Mouse (Mus musculus) lung, adult 2 months (tissue): ENCODE measurements around the gene Arhgef28. TPM values are rescaled to one million over a fixed set of nuclear protein-coding genes. Genes with fewer than 3 reads are reported as not detected.
"Not testable (repeated sequence)": the region's sequence is repeated elsewhere in the genome, so short reads cannot be mapped to it uniquely, and the experiment has no call there.

ENCODE experiments used
- DNase-seq: peaks from one replicate; pipeline ENCODE4 v3.0.0; 2022
- H3K4me1 ChIP-seq: fragments of 200-500 bp; 2 replicates; pipeline ENCODE4 v1.6.1; 2011; ENCODE audit warnings: low read length; ENCODE audit not compliant: control insufficient read depth, insufficient read depth
- H3K4me3 ChIP-seq: fragments of 200-500 bp; replicated peaks from 2 replicates; pipeline ENCODE3; 2011; ENCODE audit warnings: low read depth, mild to moderate bottlenecking, control low read depth, low read length; ENCODE audit errors: extremely low read depth
- CTCF ChIP-seq: fragments of 200-500 bp; IDR thresholded peaks from 2 replicates; pipeline ENCODE4 v1.5.1; 2011; ENCODE audit warnings: mild to moderate bottlenecking, low read length, control low read depth; ENCODE audit not compliant: insufficient read depth
- POLR2A ChIP-seq: fragments of 200-500 bp; IDR thresholded peaks from 2 replicates; pipeline ENCODE4 v1.6.1; 2011; ENCODE audit warnings: low read depth, mild to moderate bottlenecking, control low read depth, low read length, borderline replicate concordance; ENCODE audit errors: extremely low read depth
- WGBS: fragments of 180-500 bp; shearing (Covaris S2); methylation state at CpG from one replicate; pipeline ENCODE4 v1.1.7; 2018; 5-methylcytosine and 5-hydroxymethylcytosine counted together
- polyA plus RNA-seq: library from polyadenylated mRNA; depleted of rRNA; stranded (reverse); fragments of >200 nt; gene quantifications from 2 replicates; pipeline ENCODE4 v1.2.3, GENCODE M21; 2012

Arhgef28 gene
- polyA plus RNA-seq, 1 experiment: 16.0 TPM

DNA sequence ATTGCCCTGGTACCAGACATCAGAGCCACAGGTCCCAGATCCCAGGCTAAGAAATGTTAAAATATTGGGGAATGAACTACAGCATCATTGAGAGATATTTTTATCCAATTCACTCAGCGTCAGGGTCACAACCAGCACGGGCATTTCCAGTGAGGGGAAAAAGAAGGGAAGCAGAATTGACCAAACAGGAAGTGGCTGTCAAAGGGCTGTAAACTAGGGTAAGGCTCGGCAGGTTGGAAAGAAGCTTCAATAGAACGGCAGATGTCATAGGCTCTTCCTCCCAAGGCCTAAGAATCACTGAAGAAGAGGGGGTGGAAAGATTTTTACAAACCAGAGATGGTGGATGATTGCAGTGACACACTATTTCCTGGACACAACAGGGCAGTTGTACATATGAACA is 143.4 kb downstream of the Arhgef28 start:
- peaks cover 5% of the 10 kb centered on the region; the same call in 1 of the 2 replicates for H3K4me1 ChIP-seq
- DNase-seq: no peak
- no peak overlapping the region for H3K4me3 ChIP-seq
- TF ChIP-seq CTCF (no peak), POLR2A (no peak)
- 22% methylated on average over 4 of the region's 4 CpGs for WGBS

DNA sequence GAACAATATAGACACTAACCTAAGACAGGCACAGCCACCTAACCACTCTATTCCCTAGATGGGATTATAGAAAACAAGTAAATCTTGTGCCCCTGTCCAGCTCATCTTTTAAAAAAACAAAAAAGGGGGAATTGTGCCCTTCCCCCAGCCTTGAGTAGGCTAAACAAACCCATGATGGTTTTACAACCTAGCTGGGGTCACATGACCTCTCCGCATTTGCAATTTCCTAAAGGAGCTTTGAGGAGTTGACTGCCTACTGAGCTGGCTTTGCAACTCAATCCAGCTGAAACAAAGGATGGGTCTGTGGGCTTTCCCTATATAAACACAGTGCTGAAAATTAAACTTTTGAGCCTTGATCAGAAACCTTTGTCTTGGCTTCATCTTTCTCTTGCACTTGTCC is 146.1 kb downstream of the Arhgef28 start:
- WGBS: 90% methylated on average over 1 of the region's 1 CpGs
- not testable (repeated sequence) for H3K4me1 ChIP-seq, H3K4me3 ChIP-seq, DNase-seq

- TF ChIP-seq POLR2A (no peak), CTCF (no peak)
- no peak for DNase-seq
- no peak overlapping the region for H3K4me3 ChIP-seq
- no peaks in the 10 kb centered on the region for H3K4me1 ChIP-seq
- 87% methylated on average over 8 of the region's 8 CpGs for WGBS
Measured at GRCm38 (mm10) chr13:98055194-98055593, 151.0 kb downstream of the Arhgef28 start.

- peak; percentile 48 for DNase-seq
- WGBS: 47% methylated on average over 3 of the region's 3 CpGs
- TF ChIP-seq CTCF (peak; percentile 67), POLR2A (no peak)
- Histone ChIP-seq H3K4me3 (no peak overlapping the region), H3K4me1 (no peaks in the 10 kb centered on the region)
Measured at GRCm38 (mm10) chr13:98040628-98041150, 165.6 kb downstream of the Arhgef28 start.

DNA sequence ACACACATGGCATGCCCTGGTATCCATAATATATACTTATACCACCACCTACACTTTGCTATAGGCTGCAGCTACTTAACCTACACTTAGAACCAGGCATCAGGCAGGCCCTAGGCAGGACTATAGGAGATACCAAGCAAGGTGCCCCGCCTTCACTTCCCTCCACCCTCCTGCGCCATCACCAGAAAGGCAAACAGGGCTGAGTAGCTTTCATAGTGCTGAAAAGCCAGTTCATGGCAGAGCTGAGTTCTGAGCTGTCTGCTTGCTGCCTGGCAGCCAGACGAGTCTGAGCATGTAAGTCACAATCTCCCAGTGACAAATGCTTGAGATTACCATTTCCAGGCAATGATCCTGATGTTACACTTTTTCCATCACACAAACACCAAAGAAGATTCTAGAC is 167.5 kb downstream of the Arhgef28 start:
- 75% methylated on average over 3 of the region's 3 CpGs for WGBS
- TF ChIP-seq CTCF (no peak), POLR2A (no peak)
- Histone ChIP-seq H3K4me3 (no peak overlapping the region), H3K4me1 (no peaks in the 10 kb centered on the region)
- DNase-seq: no peak

DNA sequence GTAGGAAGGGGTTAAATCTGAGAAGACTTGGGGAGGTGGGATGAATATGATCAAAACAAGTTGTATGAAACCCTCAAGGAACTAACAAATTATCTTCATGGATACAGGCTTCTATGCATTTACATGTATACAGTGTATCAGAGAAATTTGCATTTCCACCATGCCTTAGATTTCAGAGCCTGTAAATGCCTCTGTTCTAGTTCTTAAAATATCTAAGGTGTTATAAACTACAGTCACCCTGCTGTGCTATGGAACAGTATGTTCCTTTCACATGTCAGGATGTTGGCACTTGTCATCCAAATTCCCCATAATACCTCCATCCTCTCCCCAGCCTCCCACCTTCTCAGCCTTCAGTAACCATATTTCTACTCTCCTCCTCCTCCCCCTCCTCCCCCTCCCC is 168.5 kb downstream of the Arhgef28 start:
- no peak for TF ChIP-seq POLR2A
- no peak for TF ChIP-seq CTCF
- Histone ChIP-seq H3K4me1 (no peaks in the 10 kb centered on the region), H3K4me3 (no peak overlapping the region)
- DNase-seq: no peak

DNA sequence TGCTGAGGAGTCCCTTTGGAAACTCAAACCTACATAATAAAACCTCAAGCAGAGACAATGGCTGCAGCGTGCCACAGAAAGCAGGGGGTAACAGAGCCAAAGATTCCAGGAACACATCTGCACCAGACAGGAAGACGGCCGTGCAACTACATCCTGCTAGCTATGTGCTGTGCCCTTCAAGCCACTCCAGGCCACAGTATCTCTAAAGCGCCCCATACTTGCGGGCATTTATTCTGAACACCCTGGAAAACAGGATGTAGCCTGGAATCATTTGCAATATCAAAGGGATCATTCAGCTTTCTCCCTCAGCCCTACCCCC is 174.6 kb downstream of the Arhgef28 start:
- WGBS: 16% methylated on average over 5 of the region's 5 CpGs
- no peak for TF ChIP-seq CTCF
- no peak for TF ChIP-seq POLR2A
- H3K4me3 ChIP-seq: peak overlapping the region; percentile 49
- H3K4me1 ChIP-seq: peaks cover 6% of the 10 kb centered on the region; the same call in 1 of the 2 replicates
- DNase-seq: no peak

GRCm38 (mm10) chr13:98030959-98031641 is 175.1 kb downstream of the Arhgef28 start:
- peak; percentile 61 for TF ChIP-seq CTCF
- no peak for TF ChIP-seq POLR2A
- H3K4me1 ChIP-seq: peaks cover 6% of the 10 kb centered on the region; the same call in 1 of the 2 replicates
- H3K4me3 ChIP-seq: peak overlapping the region; percentile 49
- WGBS: 11% methylated on average over 16 of the region's 16 CpGs
- DNase-seq: peak; percentile 76

GRCm38 (mm10) chr13:98030041-98030440 is 176.2 kb downstream of the Arhgef28 start:
- DNase-seq: no peak
- Histone ChIP-seq H3K4me1 (peaks cover 6% of the 10 kb centered on the region; the same call in 1 of the 2 replicates), H3K4me3 (no peak overlapping the region)
- 25% methylated on average over 5 of the region's 5 CpGs for WGBS
- TF ChIP-seq POLR2A (no peak), CTCF (no peak)

- WGBS: 65% methylated on average over 6 of the region's 6 CpGs
- H3K4me3 ChIP-seq: no peak overlapping the region
- DNase-seq: no peak
- TF ChIP-seq CTCF: no peak
- TF ChIP-seq POLR2A: no peak
- H3K4me1 ChIP-seq: peaks cover 6% of the 10 kb centered on the region; the same call in 1 of the 2 replicates
Measured at GRCm38 (mm10) chr13:98028711-98029250, 177.5 kb downstream of the Arhgef28 start.
